Mouse (Mus musculus) heart, embryonic 15.5 days (tissue): ENCODE results near the gene H2-Ob. TPM values are rescaled to one million over a fixed set of nuclear protein-coding genes. Genes with fewer than 3 reads are reported as not detected.

Experiments used
- ATAC-seq: fragments of 200-750 bp; cut with Nextera tagmentation; replicated peaks from 2 replicates; pipeline ENCODE4 v1.8.0; 2017; ENCODE audit warnings: low read depth, moderate TSS enrichment; ENCODE audit not compliant: insufficient number of reproducible peaks, insufficient read depth, low FRiP score
- H3K27ac ChIP-seq: fragments of 300-500 bp; sonication (generic); 2 replicates; pipeline ENCODE4 v1.5.1; 2015; ENCODE audit warnings: mild to moderate bottlenecking, inconsistent platforms
- H3K27me3 ChIP-seq: fragments of 300-500 bp; sonication (generic); 2 replicates; pipeline ENCODE4 v1.6.1; 2015; ENCODE audit warnings: inconsistent platforms
- H3K36me3 ChIP-seq: fragments of 300-500 bp; sonication (generic); 2 replicates; pipeline ENCODE4 v1.6.1; 2015; ENCODE audit warnings: mild to moderate bottlenecking, inconsistent platforms
- H3K4me1 ChIP-seq: fragments of 300-500 bp; sonication (generic); replicated peaks from 2 replicates; pipeline ENCODE4 v1.6.1; 2015; ENCODE audit warnings: inconsistent platforms
- H3K4me2 ChIP-seq: fragments of 300-500 bp; sonication (generic); 2 replicates; pipeline ENCODE4 v1.6.1; 2015; ENCODE audit warnings: inconsistent platforms, mild to moderate bottlenecking, moderate library complexity
- H3K4me3 ChIP-seq: fragments of 300-500 bp; sonication (generic); 2 replicates; pipeline ENCODE4 v1.5.1; 2015; ENCODE audit warnings: mild to moderate bottlenecking, inconsistent platforms
- H3K9ac ChIP-seq: fragments of 300-500 bp; sonication (generic); 2 replicates; pipeline ENCODE4 v1.6.1; 2015; ENCODE audit warnings: mild to moderate bottlenecking, inconsistent platforms
- H3K9me3 ChIP-seq: fragments of 300-500 bp; sonication (generic); replicated peaks from 2 replicates; pipeline ENCODE4 v1.6.1; 2016; ENCODE audit warnings: inconsistent platforms
- WGBS: fragments of 180-500 bp; shearing (Covaris S2); methylation state at CpG from one replicate; pipeline ENCODE4 v1.1.7; 2015; ENCODE audit warnings: mixed read lengths; 5-methylcytosine and 5-hydroxymethylcytosine counted together
- polyA plus RNA-seq: library from polyadenylated mRNA; unstranded; fragments of >200 nt; fragmentation: Nextera tagmentation; extraction: Ambion mirVana; gene quantifications from 2 replicates; pipeline ENCODE4 v1.2.1, GENCODE M21; 2015

The H2-Ob gene
- polyA plus RNA-seq, 1 experiment from 2014 or later, result 0.14 TPM

- Histone ChIP-seq H3K27me3 (no peaks in the 10 kb centered on the region; the same call in 1 of the 2 replicates), H3K36me3 (no peaks in the 10 kb centered on the region), H3K27ac (no peak overlapping the region), H3K4me2 (no peak overlapping the region), H3K9ac (no peak overlapping the region), H3K4me3 (no peak overlapping the region), H3K9me3 (no peaks in the 10 kb centered on the region), H3K4me1 (no peaks in the 10 kb centered on the region)
- ATAC-seq, result no peak
- WGBS, result 77% methylated on average over 3 of the region's 3 CpGs
Measured at GRCm38 (mm10) chr17:34247047-34247446, 8.3 kb downstream of the H2-Ob start.

- Histone ChIP-seq H3K27ac (no peak overlapping the region), H3K4me1 (no peaks in the 10 kb centered on the region), H3K4me3 (no peak overlapping the region), H3K36me3 (no peaks in the 10 kb centered on the region), H3K9ac (no peak overlapping the region), H3K4me2 (no peak overlapping the region), H3K9me3 (no peaks in the 10 kb centered on the region), H3K27me3 (no peaks in the 10 kb centered on the region; the same call in 1 of the 2 replicates)
- ATAC-seq, result no peak
- 52% methylated on average over 2 of the region's 2 CpGs for WGBS
Measured at GRCm38 (mm10) chr17:34248764-34249163, 10.1 kb downstream of the H2-Ob start.

- no peak overlapping the region for H3K27ac ChIP-seq
- H3K4me2 ChIP-seq, result no peak overlapping the region
- no peak overlapping the region for H3K4me3 ChIP-seq
- no peak for ATAC-seq
- no peak overlapping the region for H3K9ac ChIP-seq
- H3K4me1 ChIP-seq, result no peaks in the 10 kb centered on the region
- H3K36me3 ChIP-seq, result no peaks in the 10 kb centered on the region
- WGBS, result 33% methylated on average over 3 of the region's 3 CpGs
- H3K9me3 ChIP-seq, result no peaks in the 10 kb centered on the region
- H3K27me3 ChIP-seq, result no peaks in the 10 kb centered on the region; the same call in 1 of the 2 replicates
Measured at GRCm38 (mm10) chr17:34249361-34249760, 10.7 kb downstream of the H2-Ob start.

DNA sequence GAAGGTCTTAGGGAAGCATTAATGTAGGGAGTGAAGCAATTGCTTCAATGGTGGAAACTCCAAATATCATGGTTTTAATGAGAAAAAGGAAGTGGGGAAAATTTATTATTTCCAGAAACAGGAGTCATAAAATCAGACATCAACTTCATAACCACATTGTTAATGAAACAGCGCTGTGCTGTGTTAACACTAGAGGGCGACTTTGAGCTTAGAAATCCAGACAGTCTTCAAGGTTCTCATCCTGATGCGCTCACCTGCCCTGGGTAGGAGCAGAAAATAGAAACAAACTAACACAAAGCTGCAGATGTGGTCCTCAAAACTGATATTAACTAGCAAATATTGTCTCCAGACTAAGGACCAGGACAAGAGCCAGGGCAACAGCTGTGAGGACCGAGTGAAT, 11.2 kb downstream of the H2-Ob start:
- no peak overlapping the region for H3K27ac ChIP-seq
- 18% methylated on average over 4 of the region's 4 CpGs for WGBS
- H3K9ac ChIP-seq, result no peak overlapping the region
- ATAC-seq, result no peak
- no peaks in the 10 kb centered on the region; the same call in 1 of the 2 replicates for H3K27me3 ChIP-seq
- no peaks in the 10 kb centered on the region for H3K36me3 ChIP-seq
- H3K9me3 ChIP-seq, result no peaks in the 10 kb centered on the region
- no peaks in the 10 kb centered on the region for H3K4me1 ChIP-seq
- no peak overlapping the region for H3K4me3 ChIP-seq
- no peak overlapping the region for H3K4me2 ChIP-seq

DNA sequence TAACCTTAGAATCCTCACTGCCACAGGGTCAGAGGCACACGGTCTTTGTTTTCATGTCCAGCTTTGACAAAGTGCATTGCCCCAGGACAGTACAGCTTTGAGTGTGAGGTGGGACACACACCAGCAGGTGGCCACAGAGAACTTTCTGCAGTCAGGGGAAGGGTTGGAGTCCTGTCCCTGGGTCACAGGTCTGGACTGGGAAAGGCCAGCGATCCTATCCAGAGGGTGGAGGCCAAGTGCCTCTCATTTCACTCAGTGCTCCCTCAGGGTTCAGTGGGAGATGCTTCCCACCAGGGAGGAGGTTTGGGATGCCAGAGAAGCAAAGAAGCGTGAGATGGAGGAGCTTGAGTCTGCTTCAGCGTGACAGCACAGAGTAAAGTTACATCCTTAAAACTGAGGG, 13.0 kb downstream of the H2-Ob start:
- Histone ChIP-seq H3K27ac (no peak overlapping the region), H3K4me3 (no peak overlapping the region), H3K27me3 (peaks cover 1% of the 10 kb centered on the region; the same call in 1 of the 2 replicates), H3K9ac (no peak overlapping the region), H3K36me3 (no peaks in the 10 kb centered on the region), H3K4me1 (no peaks in the 10 kb centered on the region), H3K4me2 (no peak overlapping the region), H3K9me3 (no peaks in the 10 kb centered on the region)
- no peak for ATAC-seq
- 40% methylated on average over 4 of the region's 4 CpGs for WGBS

DNA sequence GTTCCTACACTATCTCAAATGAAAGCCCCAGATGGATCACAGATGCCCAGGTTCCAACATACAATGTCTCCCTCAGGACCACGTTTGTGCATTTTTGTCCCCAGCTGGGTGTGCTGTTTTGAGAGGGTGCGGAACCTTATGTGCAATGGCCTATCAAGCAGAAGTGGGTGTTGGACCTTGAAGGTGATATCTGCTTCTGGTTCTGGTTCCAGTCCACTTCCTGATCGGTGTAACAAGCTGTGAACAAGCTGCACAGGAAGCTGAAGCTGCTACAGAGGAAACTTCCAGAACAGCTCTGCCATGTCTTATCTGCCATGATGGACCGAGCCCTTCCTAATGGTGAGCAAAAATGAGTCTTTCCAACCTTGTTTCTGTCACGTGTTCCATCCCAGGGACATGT, 17.8 kb downstream of the H2-Ob start:
- no peaks in the 10 kb centered on the region for H3K9me3 ChIP-seq
- no peaks in the 10 kb centered on the region for H3K36me3 ChIP-seq
- no peak overlapping the region for H3K27ac ChIP-seq
- H3K4me1 ChIP-seq, result peaks cover 3% of the 10 kb centered on the region; the same call in 1 of the 2 replicates
- no peak overlapping the region for H3K4me3 ChIP-seq
- ATAC-seq, result no peak
- H3K27me3 ChIP-seq, result peaks cover 20% of the 10 kb centered on the region
- no peak overlapping the region for H3K4me2 ChIP-seq
- 71% methylated on average over 5 of the region's 5 CpGs for WGBS
- H3K9ac ChIP-seq, result no peak overlapping the region

DNA sequence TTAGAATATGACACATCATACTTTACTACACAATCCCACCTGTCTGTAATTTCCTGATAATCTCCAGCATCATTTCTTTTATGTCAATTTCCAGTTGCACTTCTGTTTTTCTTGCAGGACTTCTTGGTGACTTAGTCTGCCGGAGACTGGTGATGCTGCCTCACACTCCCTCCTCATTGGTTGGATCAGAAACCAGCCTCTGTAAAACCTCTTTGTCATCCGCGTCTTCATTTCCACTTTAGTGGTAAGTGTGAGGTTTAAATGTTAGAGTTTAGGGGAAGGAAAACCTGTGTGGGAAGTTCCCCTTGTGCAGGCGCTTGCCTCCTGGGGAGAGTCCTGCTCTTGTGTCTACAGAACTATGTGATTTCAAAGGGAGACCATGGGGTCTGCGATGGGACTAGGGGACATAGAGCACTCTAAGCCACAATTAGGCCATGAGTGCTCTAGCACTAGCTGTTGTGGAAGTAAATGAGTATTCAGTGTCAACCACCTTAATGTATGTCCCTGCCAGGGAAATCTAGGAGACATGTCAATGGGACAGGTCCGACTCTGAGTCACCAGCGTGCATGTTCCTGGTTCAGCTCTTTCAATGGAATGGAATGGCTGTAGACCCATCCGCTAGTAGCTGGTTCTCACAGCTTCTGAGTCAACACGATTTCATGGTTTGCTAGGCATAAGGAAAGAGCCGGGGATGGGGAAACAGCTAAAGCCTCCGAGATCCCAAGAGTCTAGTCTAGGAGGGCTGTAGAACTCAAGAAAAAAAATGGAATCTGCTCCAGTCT, 19.1 kb downstream of the H2-Ob start, which contains the start of gene H2-Ab1:
Gene H2-Ab1 (plus strand): TSS at position 96 of the 782 bp plus-strand sequence.
- H3K9me3 ChIP-seq, result no peaks in the 10 kb centered on the region
- no peak for ATAC-seq
- no peak within 1 kb of the TSS; the same call in 1 of the 2 replicates for H3K27ac ChIP-seq
- H3K4me2 ChIP-seq, result no peak within 1 kb of the TSS
- no peak within 1 kb of the TSS for H3K4me3 ChIP-seq
- H3K4me1 ChIP-seq, result peaks cover 6% of the 10 kb centered on the region; the same call in 1 of the 2 replicates
- H3K36me3 ChIP-seq, result no peaks in the 10 kb centered on the region
- WGBS, result 65% methylated on average over 11 of the region's 11 CpGs
- peaks cover 24% of the 10 kb centered on the region for H3K27me3 ChIP-seq
- no peak within 1 kb of the TSS for H3K9ac ChIP-seq

GRCm38 (mm10) chr17:34260551-34260950, 21.8 kb downstream of the H2-Ob start:
- Histone ChIP-seq H3K4me3 (no peak overlapping the region), H3K36me3 (no peaks in the 10 kb centered on the region), H3K27ac (no peak overlapping the region), H3K4me1 (peaks cover 20% of the 10 kb centered on the region), H3K4me2 (no peak overlapping the region), H3K9ac (no peak overlapping the region), H3K9me3 (no peaks in the 10 kb centered on the region), H3K27me3 (peaks cover 44% of the 10 kb centered on the region)
- no peak for ATAC-seq
- WGBS, result 52% methylated on average over 5 of the region's 5 CpGs

DNA sequence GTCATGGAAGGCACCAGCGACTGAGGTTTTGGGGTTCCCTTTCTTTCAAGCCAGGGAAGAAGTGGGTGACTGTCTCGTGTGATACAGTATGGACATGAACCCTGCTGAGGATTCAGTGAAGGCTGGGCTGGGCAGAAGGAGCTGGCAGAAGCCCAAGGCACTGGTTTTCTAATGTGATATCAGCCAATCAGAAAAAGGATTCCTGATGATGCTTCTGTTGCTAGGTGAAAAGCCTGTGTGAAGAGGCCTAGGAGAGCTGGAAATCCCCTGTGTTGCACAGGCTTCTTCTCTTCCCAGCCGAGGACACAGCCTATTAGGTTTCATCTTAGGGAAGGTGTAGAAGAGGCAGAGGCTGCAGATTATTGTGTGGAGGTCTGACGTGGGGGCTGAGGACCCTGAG, 22.8 kb downstream of the H2-Ob start:
- Histone ChIP-seq H3K4me2 (no peak overlapping the region), H3K4me3 (no peak overlapping the region), H3K9ac (no peak overlapping the region), H3K36me3 (no peaks in the 10 kb centered on the region), H3K4me1 (peaks cover 20% of the 10 kb centered on the region), H3K27me3 (peaks cover 44% of the 10 kb centered on the region), H3K9me3 (no peaks in the 10 kb centered on the region), H3K27ac (peak overlapping the region; percentile 37; the same call in 1 of the 2 replicates)
- peak; percentile 47 for ATAC-seq
- WGBS, result 28% methylated on average over 4 of the region's 4 CpGs

- under 1% methylated on average over 8 of the region's 8 CpGs for WGBS
- Histone ChIP-seq H3K4me2 (peak overlapping the region; percentile 99), H3K4me1 (peaks cover 20% of the 10 kb centered on the region), H3K4me3 (peak overlapping the region; percentile 65), H3K9me3 (no peaks in the 10 kb centered on the region), H3K36me3 (no peaks in the 10 kb centered on the region), H3K27ac (no peak overlapping the region), H3K9ac (0 out of 2 replicates have a peak overlapping the region, but pooled peaks have one; percentile 15), H3K27me3 (peaks cover 35% of the 10 kb centered on the region)
- ATAC-seq, result peak; percentile 68
Measured at GRCm38 (mm10) chr17:34263068-34263467, 24.4 kb downstream of the H2-Ob start.

DNA sequence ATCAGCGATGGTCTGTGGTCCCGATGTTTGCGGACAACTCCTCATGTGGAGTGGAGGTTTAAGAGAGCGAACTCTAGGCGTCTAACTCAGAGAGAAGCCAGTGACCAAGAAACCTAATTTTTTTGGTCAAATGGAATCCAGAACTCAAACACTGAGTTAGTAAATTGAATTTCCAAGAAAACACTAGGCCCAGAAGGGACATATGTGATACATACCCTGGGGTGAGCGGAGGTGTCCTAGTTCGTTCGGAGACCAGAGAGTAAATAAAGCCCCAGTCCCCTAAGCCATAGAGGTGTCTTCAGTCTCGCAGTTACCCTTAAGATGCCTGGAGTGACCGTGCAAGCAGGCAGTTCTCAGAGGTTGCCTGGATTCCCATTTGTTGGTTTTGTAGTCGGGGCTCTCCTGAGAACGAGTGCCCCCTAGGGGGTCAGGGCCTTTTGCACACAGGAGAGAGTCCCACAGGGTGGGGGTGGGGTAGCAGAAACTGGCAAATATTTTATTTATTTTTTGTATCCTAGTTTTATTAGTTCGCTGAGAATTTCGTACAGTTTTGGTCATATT, 25.2 kb downstream of the H2-Ob start:
- WGBS, result 4% methylated on average over 14 of the region's 14 CpGs
- no peak for ATAC-seq
- Histone ChIP-seq H3K27ac (no peak overlapping the region), H3K4me1 (peaks cover 20% of the 10 kb centered on the region), H3K36me3 (no peaks in the 10 kb centered on the region), H3K4me3 (peak overlapping the region; percentile 65), H3K27me3 (peaks cover 30% of the 10 kb centered on the region), H3K4me2 (peak overlapping the region; percentile 99), H3K9me3 (no peaks in the 10 kb centered on the region), H3K9ac (no peak overlapping the region)
